Mouse (Mus musculus): ENCODE results near the gene Exph5. TPM values are rescaled to one million over a fixed set of nuclear protein-coding genes. Genes with fewer than 3 reads are reported as not detected.

Exph5 gene
- total RNA-seq, 4 experiments from 2014 or later: 0.10 to 0.28 (median 0.25) TPM

DNA sequence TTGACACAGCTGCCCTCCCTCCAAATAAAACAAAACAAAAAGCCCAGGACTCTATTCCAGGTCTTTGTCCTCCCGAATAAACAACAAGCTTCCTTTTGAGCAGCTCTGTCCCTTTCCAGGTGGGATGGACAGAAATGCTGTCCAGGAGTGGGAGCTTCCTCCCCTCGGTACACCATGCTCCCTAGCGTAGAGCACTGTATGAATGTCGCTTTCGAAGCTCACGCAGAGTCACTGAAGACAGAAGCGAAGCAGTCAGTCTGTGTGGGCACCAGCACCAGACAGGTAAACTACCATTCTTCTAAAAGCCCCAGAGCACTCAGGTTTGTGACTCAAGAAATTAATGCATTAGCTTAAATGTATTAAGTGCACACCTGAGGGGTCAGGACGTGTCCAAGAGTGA is 20.2 kb downstream of the Exph5 start:
- no peak for DNase-seq

GRCm38 (mm10) chr9:53323419-53324251 is 22.2 kb downstream of the Exph5 start:
- no peak for DNase-seq

DNA sequence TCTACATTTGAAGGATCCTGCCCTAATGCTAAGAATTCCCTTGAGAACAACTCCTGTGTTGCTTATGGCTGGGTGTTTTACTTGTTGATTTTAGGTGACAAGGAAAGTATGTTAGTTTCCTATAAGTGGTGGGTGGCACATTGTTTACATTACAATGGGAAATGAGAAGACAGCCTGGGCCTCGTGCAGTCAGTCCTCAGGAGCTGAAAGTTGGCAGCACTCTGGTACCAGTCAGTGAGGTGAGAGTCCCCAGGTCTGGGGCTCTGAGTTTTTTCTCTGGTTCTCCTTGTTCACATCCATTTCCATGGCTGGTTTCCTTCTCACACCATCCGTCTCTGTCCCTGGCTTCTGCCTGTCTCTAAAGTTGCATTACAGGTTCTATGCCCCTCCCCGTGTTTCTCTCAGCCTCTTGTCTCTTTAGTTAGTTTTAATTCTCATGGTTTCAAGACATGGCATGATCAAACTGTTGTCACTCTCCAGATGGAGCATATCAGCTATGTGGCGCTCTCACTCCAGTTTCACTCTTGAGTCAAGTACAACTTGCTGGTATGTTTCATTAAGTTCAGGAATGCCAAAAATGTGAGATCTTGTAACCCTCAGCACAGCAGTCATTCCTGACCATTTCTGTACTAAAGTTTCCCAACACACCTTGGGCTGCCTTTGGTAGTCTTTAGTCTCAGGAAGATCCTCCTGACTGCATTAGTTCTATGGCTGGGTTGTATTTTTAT is 24.1 kb downstream of the Exph5 start:
- no peak for DNase-seq

GRCm38 (mm10) chr9:53328203-53328602 is 26.7 kb downstream of the Exph5 start:
- no peak for DNase-seq

- no peak for DNase-seq
Observed at GRCm38 (mm10) chr9:53329301-53330206, 28.1 kb downstream of the Exph5 start.

- no peak for DNase-seq
Observed at GRCm38 (mm10) chr9:53330247-53330646, 28.8 kb downstream of the Exph5 start.

DNA sequence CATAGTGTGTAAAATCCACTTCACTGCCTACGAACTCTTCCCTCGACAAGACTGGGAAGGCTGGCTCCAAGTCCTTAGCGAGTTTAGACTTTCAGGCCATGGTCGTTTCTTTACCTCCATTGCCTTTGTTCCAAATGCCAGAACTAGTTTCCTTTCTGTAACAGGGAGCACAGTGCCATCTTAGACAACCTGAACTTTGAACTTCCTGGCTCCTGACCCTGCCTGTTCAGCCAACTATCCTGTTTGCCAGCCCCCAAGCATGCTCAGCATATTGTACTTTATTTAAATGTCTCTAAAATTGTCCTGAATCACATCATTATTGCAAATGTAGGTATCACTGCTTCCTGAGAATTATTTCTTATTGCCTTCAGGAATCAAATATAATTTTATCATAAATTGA is 32.0 kb downstream of the Exph5 start:
- no peak for DNase-seq

GRCm38 (mm10) chr9:53335131-53335530 is 33.7 kb downstream of the Exph5 start:
- DNase-seq: no peak

GRCm38 (mm10) chr9:53339603-53340002 is 38.1 kb downstream of the Exph5 start:
- no peak for DNase-seq

DNA sequence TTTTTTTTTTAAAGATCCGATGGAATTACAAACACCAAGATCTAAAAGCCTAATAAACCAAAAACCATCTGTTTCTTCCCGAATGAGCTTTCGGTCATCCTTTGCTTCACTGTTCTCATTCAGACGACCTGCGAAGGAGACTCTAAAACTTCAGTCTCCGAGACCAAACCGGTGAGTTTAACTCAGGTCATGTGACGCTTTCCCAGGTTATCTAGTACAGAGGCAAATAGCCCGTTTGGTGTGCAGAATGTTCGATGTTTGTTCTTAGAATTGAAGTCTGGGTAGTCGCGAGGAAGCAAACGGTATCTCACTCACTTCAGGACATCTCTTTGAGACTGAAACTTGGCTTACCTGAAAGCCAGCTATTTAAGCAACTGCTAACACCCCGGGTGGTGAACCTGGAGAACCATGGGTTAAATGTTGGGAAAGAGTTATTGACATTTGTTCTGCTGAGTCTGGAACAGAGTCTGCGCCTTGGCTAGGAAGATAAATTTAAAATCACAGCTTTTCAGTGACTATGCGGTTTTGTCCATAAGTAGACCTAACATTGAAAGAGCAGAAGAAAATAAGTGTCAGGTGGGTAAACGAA is 39.0 kb downstream of the Exph5 start:
- no peak for DNase-seq

GRCm38 (mm10) chr9:53340969-53341368 is 39.5 kb downstream of the Exph5 start:
- DNase-seq: no peak

GRCm38 (mm10) chr9:53341981-53342380 is 40.5 kb downstream of the Exph5 start:
- DNase-seq: no peak

- DNase-seq: no peak
Observed at GRCm38 (mm10) chr9:53344646-53345432, 43.4 kb downstream of the Exph5 start.

DNA sequence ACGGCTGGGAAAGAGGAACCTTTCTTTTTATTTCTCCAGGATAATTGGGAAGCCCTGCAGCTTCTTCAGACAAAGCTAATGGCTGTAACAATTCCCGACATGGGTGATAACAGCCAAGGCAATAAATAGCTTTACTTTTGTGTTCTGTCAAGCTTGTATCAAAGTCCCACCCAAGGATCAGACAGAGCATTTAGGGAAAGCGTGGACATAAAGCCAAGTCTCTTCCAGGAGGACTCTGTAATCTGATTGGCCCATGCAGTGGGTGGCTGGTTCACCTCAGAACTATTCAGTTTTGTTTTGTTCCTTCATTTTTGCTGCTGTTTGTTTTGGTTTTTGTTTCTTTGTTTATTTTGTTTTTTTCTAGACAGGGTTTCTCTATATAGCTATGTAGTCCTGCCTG is 44.3 kb downstream of the Exph5 start:
- no peak for DNase-seq

DNA sequence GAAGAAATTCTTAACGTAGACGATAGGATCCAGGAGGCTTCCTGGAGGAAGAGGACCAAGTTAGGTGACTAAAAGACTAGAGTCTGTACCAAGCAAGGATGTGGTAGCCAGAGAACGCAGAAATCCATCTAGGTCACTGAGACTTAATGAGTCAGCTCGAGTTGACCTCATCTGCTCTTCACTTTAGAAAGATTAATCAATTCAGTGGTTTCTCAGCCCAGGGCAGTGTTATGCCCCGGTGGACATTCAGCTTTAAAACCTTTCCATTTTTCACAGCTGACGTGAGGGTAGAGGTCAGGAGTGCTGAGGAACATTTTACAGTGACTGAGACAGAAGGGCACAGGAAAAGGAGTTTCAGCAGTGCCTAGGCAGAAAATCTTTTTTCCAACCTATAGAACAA is 44.9 kb downstream of the Exph5 start:
- no peak for DNase-seq

- DNase-seq: no peak
Observed at GRCm38 (mm10) chr9:53349211-53349610, 47.7 kb downstream of the Exph5 start.

DNA sequence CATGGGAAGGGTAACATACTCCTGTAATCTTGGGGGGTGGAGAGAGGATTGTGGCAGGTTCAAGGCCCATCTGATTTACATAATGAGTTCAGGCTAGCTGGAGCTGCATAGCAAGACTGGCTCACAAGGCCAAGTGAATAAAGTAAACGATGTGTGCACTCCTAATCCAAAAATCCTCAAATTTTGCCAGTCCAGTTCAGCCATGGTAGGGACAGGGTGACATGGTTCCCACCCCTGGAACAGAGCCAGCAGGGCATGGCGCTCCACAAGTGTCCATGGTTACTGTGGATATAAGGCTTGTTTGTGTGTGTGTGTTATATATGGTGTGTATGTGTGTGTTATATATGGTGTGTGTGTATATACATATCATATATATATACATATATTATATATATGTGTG is 48.9 kb downstream of the Exph5 start:
- DNase-seq: no peak

- DNase-seq: no peak
Observed at GRCm38 (mm10) chr9:53351899-53352298, 50.4 kb downstream of the Exph5 start.

DNA sequence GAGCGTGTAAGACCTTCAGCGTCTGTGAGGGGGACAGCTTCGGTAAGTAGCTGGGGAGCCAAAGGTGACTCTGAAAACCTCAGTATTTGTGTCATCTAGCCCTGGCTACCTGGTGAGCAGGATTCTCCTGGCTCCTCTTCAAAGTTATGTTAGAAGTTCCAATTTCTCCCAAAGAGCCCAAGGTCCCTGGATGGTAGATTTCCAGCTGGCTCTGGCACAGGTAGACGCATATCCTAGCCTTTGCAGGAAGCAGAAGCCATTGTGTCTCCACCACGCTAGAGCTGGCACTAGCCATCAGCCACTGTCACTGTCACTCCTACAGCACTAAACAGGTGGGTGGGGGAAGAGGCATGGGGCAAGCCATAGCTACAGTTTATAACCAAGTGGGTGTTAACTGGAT is 51.7 kb downstream of the Exph5 start:
- DNase-seq: no peak

DNA sequence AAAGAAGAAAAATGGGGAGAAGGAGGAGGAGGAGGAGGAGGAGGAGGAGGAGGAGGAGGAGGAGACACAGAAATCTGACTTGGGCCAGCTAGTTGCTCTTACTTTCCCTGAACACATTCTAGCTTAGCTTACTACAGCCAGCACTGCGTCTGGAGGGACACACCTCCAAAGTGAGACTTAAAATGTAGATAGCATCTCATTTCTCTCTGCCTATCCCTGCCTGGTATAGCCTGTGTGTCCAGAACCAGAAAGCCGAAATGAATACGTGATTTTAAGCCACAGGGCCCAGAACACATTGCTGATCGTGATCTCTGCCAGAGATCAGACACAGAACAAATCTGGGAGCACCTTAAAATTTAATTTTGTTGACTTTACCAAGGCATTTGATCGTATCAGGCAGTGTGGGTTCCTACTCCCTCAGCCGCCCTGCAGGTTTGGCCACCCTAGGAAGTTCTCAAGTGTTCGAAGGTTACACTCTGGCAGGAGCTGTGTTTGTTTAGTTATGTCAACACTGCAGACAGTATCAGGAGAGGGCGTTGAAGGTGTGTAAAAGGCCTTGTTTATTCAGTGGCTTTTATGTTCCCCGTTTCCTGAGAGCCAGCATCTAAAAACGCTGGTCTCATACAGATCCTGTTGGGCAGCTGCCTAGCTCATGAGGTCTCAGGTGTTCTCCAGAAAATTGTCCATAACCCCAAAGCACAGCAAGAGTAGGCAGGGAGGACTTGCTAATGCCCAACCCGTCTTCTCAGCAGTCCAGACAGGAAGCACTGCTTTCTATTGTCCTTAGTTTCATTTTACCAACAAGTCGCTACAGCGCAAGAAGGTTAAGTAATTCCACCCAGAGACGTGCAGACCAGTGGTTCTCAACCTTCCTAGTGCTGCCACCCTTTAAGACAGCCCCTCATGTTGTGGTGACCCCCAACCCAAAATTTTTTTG is 55.0 kb downstream of the Exph5 start:
- no peak for DNase-seq

Data from adrenal gland, adult 8-10 months (tissue).